Mouse (Mus musculus): ENCODE measurements around the gene Tyw1.
"Not testable (repeated sequence)": the region's sequence is repeated elsewhere in the genome, so short reads cannot be mapped to it uniquely, and the experiment has no call there.

The Tyw1 gene

GRCm38 (mm10) chr5:130255017-130255720 lies at the start of gene Tyw1, which contains the start of gene Sbds:
Tyw1 (plus strand) TSS chr5:130255619.
Sbds (minus strand) TSS chr5:130255530.
- peak; percentile 96 for DNase-seq

GRCm38 (mm10) chr5:130207299-130207698 lies 48.1 kb upstream of the Tyw1 start:
- DNase-seq: no peak

GRCm38 (mm10) chr5:130212956-130213355 lies 42.5 kb upstream of the Tyw1 start:
- no peak for DNase-seq

GRCm38 (mm10) chr5:130216781-130217180 lies 38.6 kb upstream of the Tyw1 start, which contains the start of gene Tmem248:
Tmem248 (plus strand) TSS chr5:130217081.
- DNase-seq: no peak

GRCm38 (mm10) chr5:130217406-130217805 lies 38.0 kb upstream of the Tyw1 start:
- DNase-seq: no peak

GRCm38 (mm10) chr5:130218336-130218735 lies 37.1 kb upstream of the Tyw1 start:
- no peak for DNase-seq

- no peak for DNase-seq
Measured at GRCm38 (mm10) chr5:130221316-130221715, 34.1 kb upstream of the Tyw1 start.

- DNase-seq: no peak
Measured at GRCm38 (mm10) chr5:130221760-130222145, 33.7 kb upstream of the Tyw1 start.

GRCm38 (mm10) chr5:130222146-130223004 lies 33.0 kb upstream of the Tyw1 start:
- peak; percentile 93 for DNase-seq

GRCm38 (mm10) chr5:130226790-130227189 lies 28.6 kb upstream of the Tyw1 start:
- DNase-seq: no peak

GRCm38 (mm10) chr5:130228120-130228519 lies 27.3 kb upstream of the Tyw1 start:
- no peak for DNase-seq

GRCm38 (mm10) chr5:130236302-130236701 lies 19.1 kb upstream of the Tyw1 start:
- no peak for DNase-seq

- DNase-seq: no peak
Measured at GRCm38 (mm10) chr5:130239236-130239635, 16.2 kb upstream of the Tyw1 start.

- DNase-seq: no peak
Measured at GRCm38 (mm10) chr5:130239856-130240255, 15.6 kb upstream of the Tyw1 start.

GRCm38 (mm10) chr5:130241426-130241825 lies 14.0 kb upstream of the Tyw1 start:
- no peak for DNase-seq

GRCm38 (mm10) chr5:130247823-130248222 lies 7.6 kb upstream of the Tyw1 start:
- DNase-seq: no peak

- DNase-seq: no peak
Measured at GRCm38 (mm10) chr5:130254164-130255016, 1.0 kb upstream of the Tyw1 start.

- not testable (repeated sequence) for DNase-seq
Measured at GRCm38 (mm10) chr5:130255799-130256525, 543 bp downstream of the Tyw1 start.

- DNase-seq: peak; percentile 90
Measured at GRCm38 (mm10) chr5:130256678-130257271, 1.4 kb downstream of the Tyw1 start.

GRCm38 (mm10) chr5:130257303-130257702 lies 1.9 kb downstream of the Tyw1 start:
- peak; percentile 25 for DNase-seq

GRCm38 (mm10) chr5:130263454-130263853 lies 8.0 kb downstream of the Tyw1 start:
- no peak for DNase-seq
